Mouse (Mus musculus) c-Kit-negative CD71-positive TER-119-positive erythroid progenitor cells, embryonic 14.5 days (primary cell): Measurements from ENCODE around the gene Ssh3.

Source experiments
- DNase-seq: peaks from one replicate; pipeline ENCODE4 v3.0.0-alpha.2; 2013; ENCODE audit warnings: low read depth, low spot score

Gene Ssh3

GRCm38 (mm10) chr19:4244775-4245174, 24.2 kb downstream of the Ssh3 start:
- no peak for DNase-seq

- DNase-seq = no peak
Observed at GRCm38 (mm10) chr19:4242416-4242815, 26.6 kb downstream of the Ssh3 start.

- no peak for DNase-seq
Observed at GRCm38 (mm10) chr19:4240247-4240668, 28.7 kb downstream of the Ssh3 start.

- no peak for DNase-seq
Observed at GRCm38 (mm10) chr19:4234548-4234947, 34.4 kb downstream of the Ssh3 start.

- no peak for DNase-seq
Observed at GRCm38 (mm10) chr19:4232651-4233050, 36.3 kb downstream of the Ssh3 start.

- no peak for DNase-seq
Observed at GRCm38 (mm10) chr19:4232186-4232572, 36.8 kb downstream of the Ssh3 start.

GRCm38 (mm10) chr19:4231253-4232185, 37.5 kb downstream of the Ssh3 start, which contains the start of gene Pold4:
Gene Pold4, plus strand, starts transcription at chr19:4231899.
- peak; percentile 72 for DNase-seq

- no peak for DNase-seq
Observed at GRCm38 (mm10) chr19:4230415-4230814, 38.6 kb downstream of the Ssh3 start.

- DNase-seq = no peak
Observed at GRCm38 (mm10) chr19:4229451-4230076, 39.4 kb downstream of the Ssh3 start.

GRCm38 (mm10) chr19:4228891-4229290, 40.1 kb downstream of the Ssh3 start:
- no peak for DNase-seq

- peak; percentile 67 for DNase-seq
Observed at GRCm38 (mm10) chr19:4227894-4228678, 40.9 kb downstream of the Ssh3 start.

- DNase-seq = no peak
Observed at GRCm38 (mm10) chr19:4227446-4227845, 41.5 kb downstream of the Ssh3 start.

GRCm38 (mm10) chr19:4226779-4227178, 42.2 kb downstream of the Ssh3 start:
- DNase-seq = no peak

GRCm38 (mm10) chr19:4222165-4222564, 46.8 kb downstream of the Ssh3 start:
- no peak for DNase-seq

- DNase-seq = no peak
Observed at GRCm38 (mm10) chr19:4220957-4221743, 47.8 kb downstream of the Ssh3 start.

GRCm38 (mm10) chr19:4220416-4220815, 48.6 kb downstream of the Ssh3 start:
- no peak for DNase-seq

- no peak for DNase-seq
Observed at GRCm38 (mm10) chr19:4219943-4220342, 49.0 kb downstream of the Ssh3 start.

GRCm38 (mm10) chr19:4218784-4219183, 50.2 kb downstream of the Ssh3 start:
- no peak for DNase-seq

GRCm38 (mm10) chr19:4218293-4218692, 50.7 kb downstream of the Ssh3 start:
- no peak for DNase-seq

GRCm38 (mm10) chr19:4217855-4218254, 51.1 kb downstream of the Ssh3 start:
- no peak for DNase-seq

- DNase-seq = no peak
Observed at GRCm38 (mm10) chr19:4217140-4217539, 51.8 kb downstream of the Ssh3 start.
